Mouse (Mus musculus) CH12.LX (cell line): ENCODE data around the gene Gpr158. TPM values are rescaled to one million over a fixed set of nuclear protein-coding genes. Genes with fewer than 3 reads are reported as not detected.

Experiments
- DNase-seq: peaks from one replicate; pipeline ENCODE4 v3.0.0-alpha.2; 2013; ENCODE audit errors: extremely low read depth
- H3K27ac ChIP-seq: 2 replicates; pipeline ENCODE4 v1.5.1; 2012; ENCODE audit warnings: low read depth, mild to moderate bottlenecking, control low read depth, moderate library complexity; ENCODE audit not compliant: insufficient read depth
- H3K27me3 ChIP-seq: replicated peaks from 2 replicates; pipeline ENCODE3; 2012; ENCODE audit warnings: inconsistent platforms
- H3K36me3 ChIP-seq, 2 experiments: replicated peaks in 1 of 2; 2 replicates each; pipeline versions ENCODE3 to v1.6.1; 2012; ENCODE audit warnings: inconsistent platforms in 1 of 2, low read length in 1 of 2, mild to moderate bottlenecking in 1 of 2, mixed read lengths in 1 of 2, moderate library complexity in 1 of 2; ENCODE audit not compliant: control insufficient read depth in 1 of 2, insufficient read depth in 1 of 2
- H3K4me1 ChIP-seq, 2 experiments: 2 replicates each; pipeline ENCODE4 v1.6.1; 2012; ENCODE audit warnings: inconsistent platforms in 1 of 2, moderate library complexity in 1 of 2; ENCODE audit not compliant: insufficient read depth in 2 of 2, control insufficient read depth in 1 of 2
- H3K4me2 ChIP-seq: 2 replicates; pipeline ENCODE4 v1.6.1; 2012; ENCODE audit warnings: low read depth, mild to moderate bottlenecking, control low read depth; ENCODE audit not compliant: poor library complexity, insufficient read depth, severe bottlenecking
- H3K4me3 ChIP-seq, 3 experiments: fragments of 150-350 bp in 1 of 3; sonication (generic) in 1 of 3; replicated peaks in 1 of 3; 2 replicates each; pipeline versions ENCODE3 to v1.5.1; 2011 to 2012; ENCODE audit warnings: low read depth in 2 of 3, low read length in 2 of 3, mild to moderate bottlenecking in 2 of 3, moderate library complexity in 2 of 3, control low read depth in 1 of 3, improper control_type of control experiment in 1 of 3, inconsistent platforms in 1 of 3, mixed read lengths in 1 of 3; ENCODE audit not compliant: poor library complexity in 1 of 3
- H3K79me2 ChIP-seq: replicated peaks from 2 replicates; pipeline ENCODE4 v1.6.1; 2012; ENCODE audit warnings: mild to moderate bottlenecking, moderate library complexity; ENCODE audit not compliant: control insufficient read depth, poor library complexity, insufficient read depth, severe bottlenecking; ENCODE audit errors: extremely low read depth
- H3K9ac ChIP-seq: 2 replicates; pipeline ENCODE4 v1.6.1; 2012; ENCODE audit warnings: low read depth, mild to moderate bottlenecking, control low read depth, moderate library complexity; ENCODE audit not compliant: insufficient read depth
- H3K9me3 ChIP-seq: replicated peaks from 2 replicates; pipeline ENCODE3; 2012; ENCODE audit warnings: low read length, inconsistent platforms, mixed read lengths
- CHD1 ChIP-seq: IDR thresholded peaks from 2 replicates; pipeline ENCODE4 v1.6.1; 2012; ENCODE audit warnings: low read depth, low read length, improper control_type of control experiment, inconsistent platforms
- CTCF ChIP-seq, 2 experiments: IDR thresholded peaks in 1 of 2; conservative IDR thresholded peaks in 1 of 2; 2 replicates each; pipeline ENCODE4 v1.5.1; 2011 to 2012; ENCODE audit warnings: low read depth in 2 of 2, low read length in 2 of 2, improper control_type of control experiment in 1 of 2, inconsistent platforms in 1 of 2, mild to moderate bottlenecking in 1 of 2, moderate library complexity in 1 of 2
- JUND ChIP-seq: conservative IDR thresholded peaks from 2 replicates; pipeline ENCODE4 v1.6.1; 2011; ENCODE audit warnings: low read depth, low read length, improper control_type of control experiment
- MAX ChIP-seq: IDR thresholded peaks from 2 replicates; pipeline ENCODE4 v1.6.1; 2011; ENCODE audit warnings: low read length, improper control_type of control experiment
- MEF2A ChIP-seq: IDR thresholded peaks from 2 replicates; pipeline ENCODE4 v1.6.1; 2014; ENCODE audit warnings: low read depth, mild to moderate bottlenecking, inconsistent platforms, low read length, improper control_type of control experiment, borderline replicate concordance
- NELFE ChIP-seq: IDR thresholded peaks from 2 replicates; pipeline ENCODE4 v1.6.1; 2011; ENCODE audit warnings: low read depth, low read length, improper control_type of control experiment
- POLR2A ChIP-seq: IDR thresholded peaks from 2 replicates; pipeline ENCODE4 v1.6.1; 2011; ENCODE audit warnings: low read depth, mild to moderate bottlenecking, improper control_type of control experiment, low read length
- POLR2AphosphoS2 ChIP-seq: IDR thresholded peaks from 2 replicates; pipeline ENCODE4 v1.6.1; 2011; ENCODE audit warnings: low read depth, low read length, improper control_type of control experiment
- RCOR1 ChIP-seq: conservative IDR thresholded peaks from 2 replicates; pipeline ENCODE4 v1.6.1; 2012; ENCODE audit warnings: low read depth, mild to moderate bottlenecking, inconsistent platforms, low read length, improper control_type of control experiment
- TCF12 ChIP-seq: IDR thresholded peaks from 2 replicates; pipeline ENCODE4 v1.6.1; 2014; ENCODE audit warnings: low read depth, mild to moderate bottlenecking, inconsistent platforms, low read length, improper control_type of control experiment
- UBTF ChIP-seq: IDR thresholded peaks from 2 replicates; pipeline ENCODE4 v1.6.1; 2012; ENCODE audit warnings: low read depth, mild to moderate bottlenecking, inconsistent platforms, low read length, improper control_type of control experiment, moderate library complexity
- ZC3H11A ChIP-seq: IDR thresholded peaks from 2 replicates; pipeline ENCODE4 v1.6.1; 2012; ENCODE audit warnings: low read depth, mild to moderate bottlenecking, inconsistent platforms, low read length, improper control_type of control experiment
- ZKSCAN1 ChIP-seq: IDR thresholded peaks from 2 replicates; pipeline ENCODE4 v1.6.1; 2012; ENCODE audit warnings: low read depth, inconsistent platforms, low read length, improper control_type of control experiment, borderline replicate concordance
- ZMIZ1 ChIP-seq: IDR thresholded peaks from 2 replicates; pipeline ENCODE4 v1.6.1; 2012; ENCODE audit warnings: low read depth, mild to moderate bottlenecking, inconsistent platforms, low read length, improper control_type of control experiment
- dilution Hi-C: fragments of 300-500 bp; cut with MboI; formaldehyde crosslinking; loops from 2 replicates; pipeline ENCODE4 v1.14.3; 2020; ENCODE audit warnings: low sequenced_read_pairs; ENCODE audit not compliant: extremely low pct_unique_long_range_greater_than_20kb, extremely low pct_ligation_motif_present
- in situ Hi-C: fragments of 300-500 bp; cut with MboI; formaldehyde crosslinking; loops from 3 replicates; pipeline ENCODE4 v1.14.3; 2019; ENCODE audit warnings: low sequenced_read_pairs, low pct_ligation_motif_present, low pct_unique_long_range_greater_than_20kb, mixed read lengths
- polyA plus RNA-seq: library from polyadenylated mRNA; unstranded; fragments of >175 nt; gene quantifications from 2 replicates; pipeline ENCODE4 v1.2.1, GENCODE M21; 2012; ENCODE audit warnings: low read depth; ENCODE audit not compliant: insufficient read length
- total RNA-seq, 2 experiments: library from RNA; depleted of rRNA; stranded (reverse); fragments of 300-350 nt in 1 of 2; fragments of >200 nt in 1 of 2; gene quantifications; 2 replicates each; pipeline ENCODE4 v1.2.3; 2012 to 2014

The Gpr158 gene
- total and polyA plus RNA-seq, 3 experiments, result not detected

DNA sequence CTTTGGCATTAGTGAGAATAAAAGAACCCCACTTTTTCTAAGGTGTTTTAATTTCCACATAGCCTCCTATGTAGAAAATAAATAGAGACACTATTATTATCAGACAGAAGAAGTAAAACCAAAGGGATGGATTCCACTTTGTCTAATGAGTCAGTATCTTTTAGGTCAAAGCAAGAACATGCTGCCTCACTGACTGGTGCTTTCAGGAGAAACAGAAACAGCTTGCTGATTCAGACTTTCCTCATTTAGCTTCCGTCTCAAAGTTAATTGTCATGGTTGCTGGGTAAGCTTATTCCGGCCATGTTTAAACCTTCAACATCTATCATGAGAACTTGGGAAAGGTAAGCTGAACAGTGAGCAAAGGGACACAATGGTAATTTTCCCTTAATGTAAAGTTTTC, 107.6 kb downstream of the Gpr158 start:
- no peak overlapping the region for H3K4me3 ChIP-seq
- no peaks in the 10 kb centered on the region for H3K79me2 ChIP-seq
- H3K4me1 ChIP-seq, result no peaks in the 10 kb centered on the region
- dilution Hi-C loops (no loop called here), in situ Hi-C loops (no loop called here)
- DNase-seq, result peak; percentile 12
- H3K4me2 ChIP-seq, result no peak overlapping the region; the same call in 1 of the 2 replicates
- H3K27me3 ChIP-seq, result no peaks in the 10 kb centered on the region
- H3K27ac ChIP-seq, result no peak overlapping the region
- no peak for TF ChIP-seq NELFE
- TF ChIP-seq RCOR1, result no peak
- TF ChIP-seq MEF2A, result no peak
- TF ChIP-seq CTCF (conservative IDR thresholded peaks at IDR 0.05 in 1 of 2, IDR thresholded peaks at IDR 0.05 in 1 of 2; ENCODE audit: low read depth in 2 of 2, low read length in 2 of 2), result no peak
- TF ChIP-seq CHD1, result no peak
- TF ChIP-seq POLR2AphosphoS2, result no peak
- TF ChIP-seq TCF12, result no peak
- no peak for TF ChIP-seq POLR2A
- no peak overlapping the region for H3K9ac ChIP-seq
- no peaks in the 10 kb centered on the region for H3K9me3 ChIP-seq
- H3K36me3 ChIP-seq, result no peaks in the 10 kb centered on the region

DNA sequence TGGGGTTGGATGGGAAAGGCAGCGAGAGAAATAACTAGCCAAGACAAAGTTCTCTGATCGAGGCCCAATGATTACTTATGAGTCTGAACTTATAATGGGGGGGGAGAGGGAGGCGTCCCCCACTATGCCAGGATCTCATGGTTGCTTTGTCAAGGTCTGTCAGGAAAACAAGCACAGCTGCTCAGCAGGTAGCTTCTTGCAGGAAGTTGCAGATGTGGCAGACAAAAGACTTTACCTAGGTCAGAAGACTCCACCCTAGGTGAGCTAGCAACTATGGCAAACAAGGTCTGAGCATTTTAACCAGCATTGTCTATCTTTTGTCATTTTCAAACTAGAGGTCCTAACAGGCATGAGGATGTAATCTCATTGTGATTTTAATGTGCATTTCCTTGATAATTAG, 129.5 kb downstream of the Gpr158 start:
- Histone ChIP-seq H3K36me3 (no peaks in the 10 kb centered on the region), H3K9ac (no peak overlapping the region), H3K27me3 (no peaks in the 10 kb centered on the region), H3K4me1 (peaks cover 0 to 5% of the 10 kb centered on the region in 2 experiments; a peak in 1 of 4 replicates), H3K4me2 (no peak overlapping the region), H3K27ac (no peak overlapping the region), H3K9me3 (no peaks in the 10 kb centered on the region), H3K79me2 (no peaks in the 10 kb centered on the region), H3K4me3 (no peak overlapping the region)
- dilution Hi-C loops (no loop called here), in situ Hi-C loops (no loop called here)
- DNase-seq, result no peak
- TF ChIP-seq JUND, result no peak
- no peak for TF ChIP-seq ZC3H11A

DNA sequence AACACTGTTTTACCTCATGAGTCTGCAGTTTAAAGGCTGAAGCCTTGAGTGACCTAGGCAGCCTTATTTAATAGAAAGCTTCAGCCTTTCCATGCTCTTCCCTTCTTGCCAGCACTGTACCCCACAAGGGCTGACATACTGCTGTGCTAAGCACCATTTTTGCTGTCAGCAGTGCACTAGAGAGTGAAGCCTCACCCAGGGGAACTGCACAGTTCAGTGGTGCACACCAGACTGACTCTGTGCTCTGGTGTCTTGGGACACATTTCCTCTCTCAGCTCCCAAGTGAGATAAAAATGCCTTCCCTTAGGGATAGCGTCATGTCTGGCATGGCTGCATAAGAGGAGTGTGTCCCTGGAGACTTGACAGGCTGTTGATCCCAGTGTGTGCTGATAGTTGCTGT, 130.6 kb downstream of the Gpr158 start:
- dilution Hi-C loops, result no loop called here
- Histone ChIP-seq H3K27me3 (no peaks in the 10 kb centered on the region), H3K4me3 (no peak overlapping the region), H3K4me2 (no peak overlapping the region), H3K36me3 (no peaks in the 10 kb centered on the region), H3K27ac (no peak overlapping the region), H3K9ac (no peak overlapping the region), H3K9me3 (no peaks in the 10 kb centered on the region)
- TF ChIP-seq POLR2A (no peak), ZKSCAN1 (no peak), MAX (no peak), UBTF (no peak), ZMIZ1 (no peak)
- TF ChIP-seq, all 38 proteins: peak for 0
- peak; percentile 3 for DNase-seq
- Histone ChIP-seq H3K4me1 (peaks cover 0 to 5% of the 10 kb centered on the region in 2 experiments; a peak in 1 of 4 replicates), H3K79me2 (no peaks in the 10 kb centered on the region)
- in situ Hi-C loops, result no loop called here
